Mouse (Mus musculus): ENCODE results near the gene Pank1. TPM values are rescaled to one million over a fixed set of nuclear protein-coding genes. Genes with fewer than 3 reads are reported as not detected.

Pank1 gene
- total RNA-seq (2021), result 10 to 100 TPM; 21.5 to 22.0 TPM
- long read RNA-seq, experiment 1, full-length matches to known transcripts, result 25 of 31 reads
- long read RNA-seq, experiment 1, partial matches to known transcripts, result 0 of 31 reads
- long read RNA-seq, experiment 1, other reads (novel, unspliced or antisense), result 6 of 31 reads
- long read RNA-seq, experiment 2, full-length matches to known transcripts, result 12 of 24 reads
- long read RNA-seq, experiment 2, partial matches to known transcripts, result 1 of 24 reads
- long read RNA-seq, experiment 2, other reads (novel, unspliced or antisense), result 11 of 24 reads

GRCm38 (mm10) chr19:34878603-34879541 lies at the start of gene Pank1:
TSS of gene Pank1 (minus strand) at chr19:34879455.
- DNase-seq (ENCODE audit: low spot score in 2 of 2), result peak; percentile 74 to 83

- no peak for DNase-seq (ENCODE audit: low spot score in 2 of 2)
These were observed 43.3 kb upstream of the Pank1 start for GRCm38 (mm10) chr19:34922603-34922963.

- peak; percentile 87 to 89 for DNase-seq (ENCODE audit: low spot score in 2 of 2)
These were observed 42.7 kb upstream of the Pank1 start, which contains the start of gene Kif20b for GRCm38 (mm10) chr19:34921652-34922602. TSS of gene Kif20b (plus strand) at chr19:34922361.

- DNase-seq (ENCODE audit: low spot score in 2 of 2), result no peak
These were observed 42.0 kb upstream of the Pank1 start for GRCm38 (mm10) chr19:34921253-34921651.

GRCm38 (mm10) chr19:34920531-34920930 lies 41.3 kb upstream of the Pank1 start:
- DNase-seq (ENCODE audit: low spot score in 2 of 2), result no peak

- DNase-seq (ENCODE audit: low spot score in 2 of 2), result no peak
These were observed 40.8 kb upstream of the Pank1 start for GRCm38 (mm10) chr19:34920066-34920465.

GRCm38 (mm10) chr19:34912366-34912765 lies 33.1 kb upstream of the Pank1 start:
- DNase-seq (ENCODE audit: low spot score in 2 of 2), result no peak

GRCm38 (mm10) chr19:34906772-34907171 lies 27.5 kb upstream of the Pank1 start:
- no peak for DNase-seq (ENCODE audit: low spot score in 2 of 2)

- no peak for DNase-seq (ENCODE audit: low spot score in 2 of 2)
These were observed 26.2 kb upstream of the Pank1 start for GRCm38 (mm10) chr19:34905424-34905823.

GRCm38 (mm10) chr19:34904032-34904431 lies 24.8 kb upstream of the Pank1 start:
- no peak for DNase-seq (ENCODE audit: low spot score in 2 of 2)

- DNase-seq (ENCODE audit: low spot score in 2 of 2), result no peak
These were observed 22.5 kb upstream of the Pank1 start for GRCm38 (mm10) chr19:34901735-34902134.

- DNase-seq (ENCODE audit: low spot score in 2 of 2), result no peak
These were observed 22.0 kb upstream of the Pank1 start for GRCm38 (mm10) chr19:34901266-34901665.

- no peak for DNase-seq (ENCODE audit: low spot score in 2 of 2)
These were observed 19.7 kb upstream of the Pank1 start for GRCm38 (mm10) chr19:34898941-34899340.

GRCm38 (mm10) chr19:34897082-34897965 lies 18.1 kb upstream of the Pank1 start:
- no peak for DNase-seq (ENCODE audit: low spot score in 2 of 2)

GRCm38 (mm10) chr19:34895082-34895481 lies 15.8 kb upstream of the Pank1 start:
- no peak for DNase-seq (ENCODE audit: low spot score in 2 of 2)

- DNase-seq (ENCODE audit: low spot score in 2 of 2), result no peak
These were observed 12.3 kb upstream of the Pank1 start for GRCm38 (mm10) chr19:34891590-34891989.

GRCm38 (mm10) chr19:34890981-34891380 lies 11.7 kb upstream of the Pank1 start:
- DNase-seq (ENCODE audit: low spot score in 2 of 2), result no peak

GRCm38 (mm10) chr19:34886324-34886723 lies 7.1 kb upstream of the Pank1 start:
- no peak for DNase-seq (ENCODE audit: low spot score in 2 of 2)

GRCm38 (mm10) chr19:34883526-34884224 lies 4.4 kb upstream of the Pank1 start:
- no peak for DNase-seq (ENCODE audit: low spot score in 2 of 2)

Data from left cerebral cortex, adult 18-20 months (tissue).